Comparison of ENCODE assay signal across 25 mouse cellular contexts in the genomic region with DNA sequence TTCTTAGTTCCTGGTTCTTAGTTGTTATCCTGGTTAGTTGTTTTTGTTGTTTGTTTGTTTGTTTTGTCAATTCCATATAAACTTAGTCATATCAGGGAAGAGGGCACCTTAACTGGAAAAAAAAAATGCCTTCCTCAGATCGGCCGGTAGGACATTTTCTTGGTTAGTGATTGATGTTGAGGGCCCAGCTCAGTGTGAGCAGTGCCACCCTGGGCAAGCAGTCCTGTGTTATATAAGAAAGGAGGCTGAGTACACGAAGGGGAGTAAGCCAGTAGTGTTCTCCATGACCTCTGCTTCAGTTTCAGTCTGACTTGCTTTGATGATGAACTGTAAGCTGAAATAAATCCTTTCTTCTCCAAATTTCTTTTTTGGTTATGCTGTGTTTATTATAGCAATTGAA. TPM values are rescaled to one million over a fixed set of nuclear protein-coding genes. Genes with fewer than 3 reads are reported as not detected.
A peak's percentile ranks its signal among the peaks of the same experiment; 100 is the strongest.
DNase-seq lines count a peak whose midpoint lies in the region; ATAC-seq and TF ChIP-seq lines count a peak whose summit lies in the region.
"Had no signal": no experiment of that assay in that cellular context is flagged by ENCODE, and none has a peak within 500 bp of the region (broad histone marks: within the 10 kb centered on the region; RNA-seq: fewer than 3 reads in every experiment).

No protein-coding gene starts in this region.

- H3K9me3 ChIP-seq in kidney, embryonic 15.5 days (replicated peaks) = no peaks in the 10 kb centered on the region
- H3K9me3 ChIP-seq: embryonic facial prominence, embryonic 13.5 days; forebrain, embryonic 12.5 days; forebrain, embryonic 15.5 days; hindbrain, embryonic 12.5 days; hindbrain, embryonic 15.5 days had no signal

- no peak overlapping the region for H3K4me3 ChIP-seq in kidney, adult 2 months (ENCODE audit: insufficient read depth, low read depth, low read length)
- H3K4me3 ChIP-seq in kidney, embryonic 15.5 days (replicated peaks) = no peak overlapping the region
- no peak overlapping the region for H3K4me3 ChIP-seq in brown adipose tissue, adult 24 weeks (ENCODE audit: insufficient read depth, low read depth, low read length)
- H3K4me3 ChIP-seq: embryonic facial prominence, embryonic 10.5 days; embryonic facial prominence, embryonic 13.5 days; erythroblast, embryonic 14.5 days; forebrain, embryonic 12.5 days; forebrain, embryonic 15.5 days; gastrocnemius, adult 2 months; hindbrain, embryonic 12.5 days; hindbrain, embryonic 15.5 days had no signal

- no peak for TF ChIP-seq POLR2A in kidney, adult 2 months (IDR thresholded peaks at IDR 0.05; ENCODE audit: low read depth, low read length)

- no peak overlapping the region for H3K4me2 ChIP-seq in kidney, embryonic 15.5 days
- H3K4me2 ChIP-seq: embryonic facial prominence, embryonic 13.5 days; forebrain, embryonic 12.5 days; forebrain, embryonic 15.5 days; heart, embryonic 11.5 days; hindbrain, embryonic 12.5 days; hindbrain, embryonic 15.5 days had no signal

- H3K4me1 ChIP-seq in kidney, adult 2 months (ENCODE audit: control insufficient read depth, insufficient read depth, low read length) = no peaks in the 10 kb centered on the region
- H3K4me1 ChIP-seq in kidney, embryonic 15.5 days = no peaks in the 10 kb centered on the region
- 0 out of 2 replicates have a peak, but pooled peaks cover 2% of the 10 kb centered on the region for H3K4me1 ChIP-seq in brown adipose tissue, adult 24 weeks (ENCODE audit: control insufficient read depth, insufficient read depth, insufficient read length, low read length)
- H3K4me1 ChIP-seq: embryonic facial prominence, embryonic 10.5 days; embryonic facial prominence, embryonic 13.5 days; forebrain, embryonic 12.5 days; forebrain, embryonic 15.5 days; hindbrain, embryonic 12.5 days; hindbrain, embryonic 15.5 days had no signal

- H3K27me3 ChIP-seq in kidney, adult 2 months (replicated peaks; ENCODE audit: control insufficient read depth, insufficient read depth, low read length) = no peaks in the 10 kb centered on the region
- H3K27me3 ChIP-seq in kidney, embryonic 15.5 days = no peaks in the 10 kb centered on the region
- H3K27me3 ChIP-seq: embryonic facial prominence, embryonic 13.5 days; forebrain, embryonic 12.5 days; forebrain, embryonic 15.5 days; hindbrain, embryonic 12.5 days; hindbrain, embryonic 15.5 days had no signal

- 33% methylated on average over 3 of the region's 3 CpGs for whole genome bisulfite sequencing in kidney, adult 2 months
- 55% methylated on average over 3 of the region's 3 CpGs for WGBS in kidney, embryonic 15.5 days

- H3K36me3 ChIP-seq in kidney, adult 2 months (ENCODE audit: control insufficient read depth, insufficient read depth, low read length) = no peaks in the 10 kb centered on the region
- peaks cover 6% of the 10 kb centered on the region; the same call in 1 of the 2 replicates for H3K36me3 ChIP-seq in kidney, embryonic 15.5 days
- H3K36me3 ChIP-seq: forebrain, embryonic 15.5 days; hindbrain, embryonic 15.5 days had no signal

- no peak for ATAC-seq in kidney, embryonic 15.5 days (replicated peaks; ENCODE audit: low FRiP score)
- ATAC-seq: CD4-positive, CD25-positive, alpha-beta regulatory T cell, adult 4 months; forebrain, embryonic 15.5 days had no signal

- peak; percentile 51 for DNase-seq in kidney, adult 2 months
- peak; percentile 21 to 62 for DNase-seq in kidney, postnatal 36 days
- no peak for DNase-seq in kidney, adult 18-20 months
- DNase-seq in yolk sac, embryonic 10.5 days (ENCODE audit: low spot score) = no peak
- DNase-seq: adrenal gland, adult 2 months; adrenal gland, postnatal 14 days; cerebellum, adult 11-12 months; cerebellum, adult 8-10 months; cerebellum, postnatal 10 days; cerebellum, postnatal 36 days; embryo, embryonic 11 days; gastrocnemius, adult 2 months; gastrocnemius, postnatal 14 days; heart, adult 11 months had no signal

- H3K9ac ChIP-seq in kidney, embryonic 15.5 days = no peak overlapping the region
- H3K9ac ChIP-seq: embryonic facial prominence, embryonic 13.5 days; forebrain, embryonic 12.5 days; forebrain, embryonic 15.5 days; hindbrain, embryonic 12.5 days; hindbrain, embryonic 15.5 days had no signal

- TF ChIP-seq CTCF in kidney, adult 2 months (conservative IDR thresholded peaks at IDR 0.05; ENCODE audit: insufficient read depth, insufficient read length, low read depth, low read length) = no peak

- no peak overlapping the region for H3K27ac ChIP-seq in kidney, adult 2 months (ENCODE audit: insufficient read depth, low read depth, low read length)
- no peak overlapping the region for H3K27ac ChIP-seq in kidney, embryonic 15.5 days
- H3K27ac ChIP-seq in brown adipose tissue, adult 24 weeks (replicated peaks; ENCODE audit: low read depth, low read length) = peak overlapping the region; percentile 34
- H3K27ac ChIP-seq: embryonic facial prominence, embryonic 10.5 days; embryonic facial prominence, embryonic 13.5 days; forebrain, embryonic 12.5 days; forebrain, embryonic 15.5 days; gastrocnemius, adult 2 months; hindbrain, embryonic 12.5 days; hindbrain, embryonic 15.5 days had no signal

RNA-seq across cellular contexts. Expression of a gene that starts 56.2 kb away (rescaled TPM):
- not detected in 2 replicates for polyA plus RNA-seq in kidney, adult 2 months (2012; rRNA removed)
- 1.3 and 1.4 TPM in 2 replicates for polyA plus RNA-seq in kidney, embryonic 15.5 days (2015; fragmentation: Nextera tagmentation; extraction: Ambion mirVana)
- not detected in 2 replicates for polyA plus RNA-seq in brown adipose tissue, adult 24 weeks (2012; ENCODE audit: insufficient read depth, insufficient read length, missing spikeins)
- polyA plus RNA-seq: CD4-positive, CD25-positive, alpha-beta regulatory T cell, adult 4 months; erythroblast, embryonic 14.5 days had no signal

Comparison
In these comparisons a context has a peak if more than half of its experiments do, and no peak if none do; other contexts are left out.
1. DNase-seq: peak in kidney, adult 2 months (single experiment) and kidney, postnatal 36 days (2 of 2); none in kidney, adult 18-20 months (single experiment) and yolk sac, embryonic 10.5 days (single experiment).